Mouse (Mus musculus) MEL (cell line): ENCODE measurements at regions not wholly inside any gene's neighbourhood (a gene's known extent, or its start where the extent isn't known, plus 50 kb on each side); places are given as distances from the start of the nearest gene placed in this dataset.

Source experiments
- BHLHE40 ChIP-seq: IDR thresholded peaks from 2 replicates; pipeline ENCODE4 v1.6.1; 2012; ENCODE audit warnings: low read depth, mild to moderate bottlenecking, inconsistent platforms, low read length, improper control_type of control experiment, borderline replicate concordance
- CTCF ChIP-seq, 3 experiments: IDR thresholded peaks in 2 of 3; conservative IDR thresholded peaks in 1 of 3; 2 replicates each; pipeline ENCODE4 v1.5.1; 2011 to 2012; ENCODE audit warnings: low read length in 3 of 3, low read depth in 2 of 3, mild to moderate bottlenecking in 2 of 3, improper control_type of control experiment in 1 of 3, inconsistent platforms in 1 of 3, mixed read lengths in 1 of 3, moderate library complexity in 1 of 3; ENCODE audit not compliant: control insufficient read depth in 1 of 3, insufficient read depth in 1 of 3, poor library complexity in 1 of 3, severe bottlenecking in 1 of 3
- MAX ChIP-seq: IDR thresholded peaks from 2 replicates; pipeline ENCODE4 v1.6.1; 2011; ENCODE audit warnings: low read length, improper control_type of control experiment

- TF ChIP-seq MAX (no peak), BHLHE40 (no peak), CTCF (IDR thresholded peaks at IDR 0.05 in 2 of 3, conservative IDR thresholded peaks at IDR 0.05 in 1 of 3; ENCODE audit: control insufficient read depth in 1 of 3, insufficient read depth in 1 of 3, low read depth in 2 of 3, low read length in 3 of 3, poor library complexity in 1 of 3, severe bottlenecking in 1 of 3) (no peak)
Measured at GRCm38 (mm10) chr14:17012931-17013330, 194.0 kb upstream of the Rarb start.
